Mouse (Mus musculus) mouse embryonic stem cell (cell line): ENCODE results near the gene Gm20388.
"Not testable (repeated sequence)": the region's sequence is repeated elsewhere in the genome, so short reads cannot be mapped to it uniquely, and the experiment has no call there.

Experiments used
- in situ Hi-C, 2 experiments: fragments of 300-500 bp; cut with MboI; formaldehyde crosslinking; loops; 1 replicate in 1 of 2; 3 replicates in 1 of 2; pipeline ENCODE4 v1.14.3; 2019 to 2020; ENCODE audit warnings: low sequenced_read_pairs in 2 of 2, low pct_unique_long_range_greater_than_20kb in 1 of 2, mixed read lengths in 1 of 2; ENCODE audit not compliant: unreplicated experiment in 1 of 2

Gm20388 gene

DNA sequence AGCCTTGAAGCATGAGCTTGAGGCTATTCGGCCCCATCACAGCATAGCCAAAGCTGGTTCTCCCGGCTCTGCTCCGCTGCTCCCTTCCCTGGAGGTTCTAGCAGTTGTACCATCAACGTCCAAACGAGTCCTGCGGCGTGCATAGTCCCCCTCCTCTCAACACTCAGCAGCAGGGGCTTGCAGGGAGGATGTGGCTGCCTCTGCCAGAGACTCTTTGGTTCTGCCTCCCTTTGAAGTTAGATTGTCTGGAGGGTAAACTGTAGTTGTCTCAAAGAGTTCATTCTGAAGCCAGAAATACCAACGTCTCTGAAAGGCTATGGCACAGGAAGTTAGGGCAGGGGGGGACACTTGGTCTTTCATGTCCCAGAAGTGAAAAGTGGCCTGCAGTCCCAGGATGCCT is 3493.9 kb downstream of the Gm20388 start:
- in situ Hi-C loops: no loop called here

DNA sequence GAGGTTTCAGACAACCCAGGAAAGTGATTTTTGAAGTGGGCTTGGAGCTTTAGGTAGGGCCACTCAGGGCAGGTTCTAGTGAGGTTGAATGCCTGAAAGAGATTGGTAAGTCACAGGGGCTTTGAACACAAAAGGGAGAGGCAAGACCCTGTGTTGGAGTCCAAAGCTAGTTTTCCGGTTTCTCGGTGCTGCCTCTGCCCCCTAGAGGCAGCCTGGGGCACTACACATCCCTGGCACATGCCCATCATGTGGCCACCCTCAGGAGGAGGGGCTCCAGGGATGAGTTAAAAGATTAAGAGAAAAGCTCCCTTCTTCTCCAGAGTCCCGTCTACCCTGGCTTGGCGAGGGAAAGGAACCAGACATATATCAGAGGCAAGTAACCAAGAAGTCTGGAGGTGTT is 3496.1 kb downstream of the Gm20388 start, which contains the start of gene Mc1r:
Mc1r (plus strand) TSS at position 322 of the 400 bp plus-strand sequence.
- in situ Hi-C loops: no loop called here

DNA sequence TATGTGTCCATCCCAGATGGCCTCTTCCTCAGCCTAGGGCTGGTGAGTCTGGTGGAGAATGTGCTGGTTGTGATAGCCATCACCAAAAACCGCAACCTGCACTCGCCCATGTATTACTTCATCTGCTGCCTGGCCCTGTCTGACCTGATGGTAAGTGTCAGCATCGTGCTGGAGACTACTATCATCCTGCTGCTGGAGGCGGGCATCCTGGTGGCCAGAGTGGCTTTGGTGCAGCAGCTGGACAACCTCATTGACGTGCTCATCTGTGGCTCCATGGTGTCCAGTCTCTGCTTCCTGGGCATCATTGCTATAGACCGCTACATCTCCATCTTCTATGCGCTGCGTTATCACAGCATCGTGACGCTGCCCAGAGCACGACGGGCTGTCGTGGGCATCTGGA is 3497.0 kb downstream of the Gm20388 start:
- in situ Hi-C loops: no loop called here

DNA sequence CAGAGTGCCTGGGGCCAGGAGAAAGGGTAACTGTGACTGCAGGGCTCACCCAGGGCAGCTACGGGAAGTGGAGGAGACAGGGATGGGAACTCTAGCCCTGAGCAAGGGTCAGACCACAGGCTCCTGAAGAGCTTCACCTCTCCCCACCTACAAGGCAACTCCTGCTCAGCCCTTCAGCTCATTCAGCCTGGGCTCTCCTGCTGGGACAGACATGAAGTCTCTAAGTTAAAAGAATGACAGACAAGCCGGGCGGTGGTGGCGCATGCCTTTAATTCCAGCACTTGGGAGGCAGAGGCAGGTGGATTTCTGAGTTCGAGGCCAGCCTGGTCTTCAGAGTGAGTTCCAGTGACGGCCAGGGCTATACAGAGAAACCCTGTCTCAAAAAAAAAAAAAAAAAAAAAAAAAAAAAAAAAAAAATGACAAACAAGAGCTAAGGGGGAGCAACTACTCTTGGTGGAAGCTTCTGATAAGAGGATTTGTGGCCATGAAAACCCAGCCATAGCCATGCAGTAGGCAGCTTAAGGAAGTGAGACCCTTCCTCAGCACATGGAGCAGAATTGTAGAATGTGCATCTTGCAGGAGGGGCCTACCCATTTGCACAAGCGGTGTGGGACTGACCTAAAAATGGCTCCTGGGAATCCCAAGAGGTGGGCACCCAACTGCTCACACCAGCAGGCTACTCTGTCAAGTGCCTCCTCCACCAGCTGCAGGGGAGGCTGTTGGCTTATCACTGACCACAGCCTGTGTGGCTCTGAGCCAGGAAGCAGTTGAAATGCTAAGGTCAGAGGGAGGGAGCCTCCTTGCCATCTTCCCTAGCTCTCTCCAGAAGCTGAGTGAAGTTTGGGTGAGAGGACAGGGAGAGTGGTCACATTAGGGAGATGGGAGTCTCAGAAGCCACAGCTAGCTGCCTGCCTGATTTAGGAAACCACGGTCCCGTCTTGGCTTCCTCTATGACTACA is 3498.2 kb downstream of the Gm20388 start:
- in situ Hi-C loops: no loop called here

DNA sequence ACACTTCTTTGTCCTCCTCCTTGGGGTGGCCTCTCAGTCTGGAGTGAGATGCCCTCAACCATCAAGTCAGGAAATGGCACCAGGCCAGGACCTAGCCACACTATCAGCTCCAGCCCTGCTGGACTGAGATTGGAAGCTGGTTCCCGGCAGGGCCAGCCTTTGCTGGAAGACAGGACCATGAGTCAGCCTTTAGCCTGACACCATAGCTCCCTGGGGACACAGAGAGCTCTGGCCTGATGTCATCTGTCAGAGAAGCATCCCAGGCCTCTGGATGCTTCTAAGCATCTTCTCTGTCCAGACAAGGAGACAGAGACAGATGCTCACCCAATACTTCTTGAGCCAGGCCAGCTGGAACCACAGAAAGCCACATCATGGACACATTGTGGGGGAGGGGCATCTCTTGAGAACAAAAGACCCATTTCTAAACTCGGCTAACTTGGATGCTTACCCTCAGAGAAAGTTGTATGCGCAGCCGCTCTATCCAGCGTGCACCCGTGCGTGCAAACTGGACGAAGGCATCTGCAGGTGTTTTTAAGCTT is 3499.5 kb downstream of the Gm20388 start:
- in situ Hi-C loops: no loop called here

DNA sequence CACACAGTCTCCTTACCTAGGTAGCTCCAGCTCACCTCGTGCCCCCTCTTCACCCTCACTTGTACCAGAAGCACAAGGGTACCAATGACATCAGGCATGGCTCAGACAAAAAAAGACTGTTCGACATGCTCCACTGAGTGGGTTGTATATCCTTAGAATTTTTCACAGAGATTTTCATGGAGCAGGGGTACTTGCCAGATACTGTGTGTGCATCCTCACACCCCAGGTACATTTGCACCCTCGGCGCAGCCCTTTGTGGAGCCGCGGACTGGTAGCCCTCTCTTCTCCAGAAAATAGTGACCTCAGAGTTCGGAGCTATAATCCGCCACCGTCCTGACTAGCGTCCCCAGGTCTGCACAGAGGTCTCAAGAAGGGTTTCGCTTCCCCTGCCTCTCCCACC is 3500.1 kb downstream of the Gm20388 start:
- in situ Hi-C loops: no loop called here

DNA sequence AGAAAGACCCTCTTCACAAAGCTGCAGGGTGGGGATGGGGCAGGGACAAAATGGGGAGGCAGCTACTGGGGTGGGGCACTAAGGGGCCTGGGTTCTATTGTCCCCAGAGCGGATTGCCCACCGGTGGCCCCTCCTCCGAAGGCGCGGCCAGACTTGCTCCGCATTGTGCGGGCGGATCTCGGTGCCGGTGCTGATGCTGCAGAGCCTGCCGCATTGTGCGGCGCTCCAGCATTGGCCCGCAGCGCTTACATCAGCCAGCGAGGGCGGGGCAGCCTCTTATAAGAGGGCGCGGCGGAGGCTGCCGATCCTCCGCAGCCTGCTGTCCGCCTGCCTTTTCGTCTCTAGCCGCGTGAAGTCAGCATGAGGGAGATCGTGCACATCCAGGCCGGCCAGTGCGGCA is 3500.6 kb downstream of the Gm20388 start, which contains the start of gene Tubb3:
Tubb3 (plus strand) TSS at position 179 of the 400 bp plus-strand sequence.
- in situ Hi-C loops: no loop called here

DNA sequence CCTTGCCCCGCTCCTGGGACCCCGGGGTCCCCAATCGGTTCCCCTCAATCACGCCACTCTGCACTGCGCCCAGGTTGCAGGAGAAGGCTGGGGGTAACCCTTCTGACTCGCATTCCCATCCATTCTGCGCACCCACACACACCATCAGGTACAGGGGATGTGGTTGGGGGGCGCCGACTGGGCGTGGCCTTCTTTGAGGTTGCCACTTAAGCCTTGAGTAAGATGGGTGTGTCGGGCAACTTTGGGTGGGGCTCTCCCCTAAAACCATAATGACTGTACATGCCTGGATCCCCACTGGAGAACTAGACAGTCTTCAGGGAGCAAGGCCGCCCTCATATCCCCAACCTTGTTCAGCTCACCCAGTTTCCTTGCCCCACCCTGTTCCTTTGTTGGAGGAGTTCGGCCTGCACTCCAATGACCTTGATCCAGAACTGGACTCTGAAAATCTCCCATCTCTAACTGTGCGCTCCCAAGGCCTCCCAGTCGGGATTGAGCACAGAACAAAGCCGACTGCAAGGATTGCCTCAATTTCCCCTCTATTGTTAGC is 3501.2 kb downstream of the Gm20388 start:
- in situ Hi-C loops: no loop called here

DNA sequence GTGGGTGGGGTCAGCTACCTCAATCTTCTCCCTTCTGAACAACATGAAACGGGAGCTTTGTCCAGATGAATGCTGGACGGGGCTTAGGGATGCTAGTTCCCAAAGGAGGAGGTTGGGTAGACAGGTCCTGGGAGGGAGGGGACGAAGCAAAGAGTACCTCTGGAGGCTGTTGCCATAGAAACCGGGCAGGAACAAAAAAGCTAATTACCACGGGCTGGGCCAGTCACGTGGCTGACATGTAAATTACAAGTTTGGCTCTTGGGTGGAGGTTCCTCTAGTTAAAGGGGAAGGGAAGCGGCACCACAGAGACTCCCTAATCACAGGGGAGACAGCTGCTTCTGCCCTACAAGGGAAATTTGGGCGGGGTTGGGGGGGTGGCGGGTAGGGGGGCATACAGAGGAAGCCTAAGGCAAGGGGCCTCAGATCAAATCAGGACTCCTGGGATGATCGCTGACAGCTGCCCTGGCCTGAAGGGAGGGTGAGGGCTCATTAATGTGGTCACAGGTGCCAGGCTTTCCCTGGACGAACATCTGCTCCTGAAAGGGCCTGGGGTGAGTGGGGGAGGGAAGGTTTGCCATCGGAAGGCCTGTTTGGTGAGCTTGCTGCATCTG is 3502.0 kb downstream of the Gm20388 start:
- in situ Hi-C loops: no loop called here

DNA sequence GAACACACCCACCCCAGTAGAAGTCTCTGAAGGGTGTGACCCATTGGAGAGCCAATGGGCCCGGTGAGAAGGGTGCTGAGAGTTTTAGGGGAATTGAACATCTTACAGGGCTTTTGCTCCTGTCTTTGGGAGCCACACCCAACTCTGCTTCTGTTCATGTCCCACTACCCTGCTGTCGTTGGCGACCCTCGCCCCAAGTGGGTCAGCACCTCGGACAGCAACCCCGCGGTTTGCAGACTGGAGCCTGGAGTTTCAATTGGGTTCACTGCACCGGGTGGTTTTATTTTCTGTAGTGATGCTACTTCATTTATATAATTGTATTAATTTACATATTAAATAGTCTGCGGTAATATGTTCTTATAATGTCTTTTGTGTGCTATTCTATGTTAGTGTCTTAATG is 3503.6 kb downstream of the Gm20388 start:
- in situ Hi-C loops: no loop called here

DNA sequence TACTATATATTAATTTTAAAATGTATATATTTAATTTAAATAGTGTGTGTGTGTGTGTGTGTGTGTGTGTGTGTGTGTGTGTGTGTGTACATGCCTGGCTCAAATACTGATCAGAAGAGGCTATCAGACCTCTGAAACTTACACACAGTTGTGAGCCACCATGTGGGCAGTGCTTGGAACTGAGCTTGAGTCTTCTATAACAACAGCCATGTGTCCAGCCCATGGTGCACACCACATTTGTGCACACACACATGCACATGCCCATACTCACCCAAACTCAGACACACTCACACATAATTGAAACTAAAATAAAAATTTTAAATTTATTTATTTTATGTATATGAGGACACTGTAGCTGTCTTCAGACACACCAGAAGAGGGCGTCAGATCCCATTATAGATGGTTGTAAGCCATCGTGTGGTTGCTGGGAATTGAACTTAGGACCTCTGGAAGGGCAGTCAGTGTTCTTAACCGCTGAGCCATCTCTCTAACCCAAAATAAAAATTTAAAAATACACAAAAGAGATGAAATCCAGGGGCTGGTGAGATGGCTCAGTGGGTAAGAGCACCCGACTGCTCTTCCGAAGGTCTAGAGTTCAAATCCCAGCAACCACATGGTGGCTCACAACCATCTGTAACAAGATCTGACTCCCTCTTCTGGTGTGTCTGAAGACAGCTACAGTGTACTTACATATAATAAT is 3504.5 kb downstream of the Gm20388 start:
- in situ Hi-C loops: not testable (repeated sequence)

DNA sequence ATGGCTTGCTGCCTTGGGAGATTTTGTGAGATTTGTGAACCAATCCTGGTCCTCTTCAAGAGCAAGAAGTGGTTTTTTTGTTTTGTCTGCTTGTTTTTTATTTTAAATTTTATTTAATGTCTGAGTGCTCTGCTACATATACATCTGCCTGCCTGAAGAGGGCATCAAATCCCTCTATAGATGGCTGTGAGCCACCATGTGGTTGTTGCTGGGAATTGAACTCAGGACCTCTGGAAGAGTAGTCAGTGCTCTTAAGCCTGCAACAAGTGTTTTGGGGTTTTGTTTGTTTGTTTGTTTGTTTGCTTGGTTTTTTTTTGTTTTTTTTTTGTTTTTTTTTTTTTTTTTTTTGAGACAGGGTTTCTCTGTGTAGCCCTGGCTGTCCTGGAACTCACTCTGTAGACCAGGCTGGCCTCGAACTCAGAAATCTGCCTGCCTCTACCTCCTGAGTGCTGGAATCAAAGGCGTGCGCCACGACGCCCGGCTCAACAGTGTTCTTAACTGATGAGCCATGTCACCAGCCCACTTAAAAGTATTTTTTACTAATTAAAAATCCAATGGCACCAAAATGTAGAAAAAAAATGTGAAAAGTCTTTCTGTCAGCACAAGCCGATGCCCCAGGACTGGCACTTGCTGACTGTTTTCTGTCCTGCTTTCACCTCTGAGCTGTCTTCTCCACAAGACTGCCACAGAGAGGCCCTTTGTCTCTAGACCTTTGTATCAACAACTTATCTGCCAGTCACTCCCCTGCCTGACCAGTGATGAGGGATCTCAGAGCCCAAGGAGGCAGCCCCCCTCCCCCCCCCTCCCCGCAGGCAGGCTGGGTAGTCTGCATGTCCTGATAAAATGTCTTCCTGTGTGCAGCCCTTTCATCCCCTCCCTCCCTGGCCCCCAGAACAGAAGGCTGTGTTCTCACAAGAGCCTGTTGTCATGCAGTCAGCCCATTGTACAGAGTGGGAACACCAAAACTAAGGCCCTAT is 3505.6 kb downstream of the Gm20388 start:
- in situ Hi-C loops: no loop called here

DNA sequence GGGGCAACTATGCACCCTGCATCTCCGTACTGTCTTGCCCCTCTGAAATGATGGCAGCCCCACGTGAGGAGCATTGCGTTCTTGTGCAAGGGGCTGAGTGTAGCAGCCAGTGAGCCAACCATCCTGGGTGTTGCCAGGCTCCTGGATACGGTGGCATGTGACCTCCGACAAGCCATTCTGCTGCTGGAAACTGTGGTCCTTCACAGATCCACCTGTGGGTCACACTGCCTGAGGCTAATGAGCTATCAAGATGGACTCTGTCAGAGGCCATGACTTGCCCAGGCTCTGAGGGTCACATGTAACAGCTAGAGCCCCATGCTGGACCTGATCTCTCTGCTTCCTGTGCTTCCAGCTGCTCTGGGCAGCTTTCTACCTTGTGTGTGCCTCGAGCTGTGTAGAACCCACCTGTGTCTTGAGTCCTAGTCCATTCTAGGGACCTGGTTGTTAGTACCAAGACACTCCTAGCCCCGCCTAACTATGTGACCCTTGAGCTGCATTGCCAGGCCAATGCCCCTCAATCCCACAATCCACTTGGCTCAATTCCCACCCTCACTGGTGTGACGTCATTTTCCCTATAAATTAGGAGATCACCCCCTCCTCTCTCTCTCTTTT is 3506.4 kb downstream of the Gm20388 start:
- in situ Hi-C loops: no loop called here

DNA sequence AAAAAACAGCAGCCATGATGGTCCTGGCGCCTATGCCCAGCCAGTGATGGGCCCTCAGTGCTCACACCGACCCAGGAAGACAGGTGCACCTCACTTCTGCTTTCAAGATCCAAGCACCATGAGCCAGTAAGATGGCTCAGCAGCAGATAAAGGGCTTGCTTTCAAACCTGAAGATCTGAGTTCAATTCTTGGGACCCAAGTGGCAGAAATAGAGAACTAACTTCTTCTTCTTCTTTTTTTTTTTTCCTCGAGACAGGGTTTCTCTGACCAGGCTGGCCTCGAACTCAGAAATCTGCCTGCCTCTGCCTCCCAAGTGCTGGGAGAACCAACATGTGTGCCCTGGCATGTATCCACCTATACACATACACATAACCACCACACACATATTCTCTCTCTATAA is 3509.1 kb downstream of the Gm20388 start:
- in situ Hi-C loops: no loop called here

DNA sequence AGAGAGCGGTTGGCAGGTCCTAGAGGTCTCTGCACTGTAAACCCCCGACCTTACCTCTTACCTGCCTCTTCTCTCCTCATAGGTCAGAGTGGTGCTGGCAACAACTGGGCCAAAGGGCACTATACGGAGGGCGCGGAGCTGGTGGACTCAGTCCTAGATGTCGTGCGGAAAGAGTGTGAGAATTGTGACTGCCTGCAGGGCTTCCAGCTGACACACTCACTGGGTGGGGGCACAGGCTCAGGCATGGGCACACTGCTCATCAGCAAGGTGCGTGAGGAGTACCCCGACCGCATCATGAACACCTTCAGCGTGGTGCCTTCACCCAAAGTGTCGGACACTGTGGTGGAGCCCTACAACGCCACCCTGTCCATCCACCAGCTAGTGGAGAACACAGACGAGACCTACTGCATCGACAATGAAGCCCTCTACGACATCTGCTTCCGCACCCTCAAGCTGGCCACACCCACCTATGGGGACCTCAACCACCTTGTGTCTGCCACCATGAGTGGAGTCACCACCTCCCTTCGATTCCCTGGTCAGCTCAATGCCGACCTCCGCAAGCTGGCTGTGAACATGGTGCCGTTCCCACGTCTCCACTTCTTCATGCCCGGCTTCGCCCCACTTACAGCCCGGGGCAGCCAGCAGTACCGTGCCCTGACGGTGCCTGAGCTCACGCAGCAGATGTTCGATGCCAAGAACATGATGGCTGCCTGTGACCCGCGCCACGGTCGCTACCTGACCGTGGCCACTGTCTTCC is 3510.1 kb downstream of the Gm20388 start:
- in situ Hi-C loops: no loop called here

DNA sequence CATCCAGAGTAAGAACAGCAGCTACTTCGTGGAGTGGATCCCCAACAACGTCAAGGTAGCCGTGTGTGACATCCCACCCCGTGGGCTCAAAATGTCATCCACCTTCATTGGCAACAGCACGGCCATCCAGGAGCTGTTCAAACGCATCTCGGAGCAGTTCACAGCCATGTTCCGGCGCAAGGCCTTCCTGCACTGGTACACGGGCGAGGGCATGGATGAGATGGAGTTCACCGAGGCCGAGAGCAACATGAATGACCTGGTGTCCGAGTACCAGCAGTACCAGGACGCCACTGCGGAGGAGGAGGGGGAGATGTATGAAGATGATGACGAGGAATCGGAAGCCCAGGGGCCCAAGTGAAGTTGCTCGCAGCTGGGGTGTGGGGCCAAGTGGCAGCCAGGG is 3510.7 kb downstream of the Gm20388 start:
- in situ Hi-C loops: no loop called here
